In genomic region chr9:89910741-89911444, GRCm38 (mm10) we compare ENCODE assay signal across 10 mouse cellular contexts. TPM values are rescaled to one million over a fixed set of nuclear protein-coding genes. Genes with fewer than 3 reads are reported as not detected.
A peak's percentile ranks its signal among the peaks of the same experiment; 100 is the strongest.
DNase-seq lines count a peak whose midpoint lies in the region; ATAC-seq lines count a peak whose summit lies in the region.
"Had no signal": no experiment of that assay in that cellular context is flagged by ENCODE, and none has a peak within 500 bp of the region (broad histone marks: within the 10 kb centered on the region; RNA-seq: fewer than 3 reads in every experiment).

No protein-coding gene starts in this region.

- peak overlapping the region; percentile 53 for H3K4me3 ChIP-seq in lung, embryonic 16.5 days (ENCODE audit: low read length)
- peak overlapping the region; percentile 57 for H3K4me3 ChIP-seq in hindbrain, embryonic 16.5 days (ENCODE audit: low read length)
- peak overlapping the region; percentile 48 for H3K4me3 ChIP-seq in neural tube, embryonic 13.5 days

- ATAC-seq in lung, embryonic 16.5 days (ENCODE audit: low read depth), result peak; percentile 24; the same call in 1 of the 2 replicates
- ATAC-seq in hindbrain, embryonic 16.5 days, result no peak; the same call in 1 of the 2 replicates
- no peak for ATAC-seq in neural tube, embryonic 13.5 days (ENCODE audit: low read depth)

- peaks cover 64% of the 10 kb centered on the region for H3K27me3 ChIP-seq in lung, embryonic 16.5 days (ENCODE audit: control insufficient read depth, insufficient read depth, low read depth, low read length)
- peaks cover 45% of the 10 kb centered on the region for H3K27me3 ChIP-seq in hindbrain, embryonic 16.5 days (replicated peaks; ENCODE audit: control insufficient read depth, insufficient read depth, low read length)
- peaks cover 94% of the 10 kb centered on the region for H3K27me3 ChIP-seq in neural tube, embryonic 13.5 days

- WGBS in lung, embryonic 16.5 days, result 2% methylated on average over 34 of the region's 34 CpGs
- under 1% methylated on average over 34 of the region's 34 CpGs for WGBS in hindbrain, embryonic 16.5 days
- under 1% methylated on average over 34 of the region's 34 CpGs for WGBS in neural tube, embryonic 13.5 days

- peak overlapping the region; percentile 93 for H3K4me2 ChIP-seq in lung, embryonic 16.5 days (ENCODE audit: low read depth, low read length)
- H3K4me2 ChIP-seq in hindbrain, embryonic 16.5 days (ENCODE audit: low read length), result peak overlapping the region; percentile 90
- H3K4me2 ChIP-seq in neural tube, embryonic 13.5 days, result peak overlapping the region; percentile 75

- no peak overlapping the region for H3K9ac ChIP-seq in lung, embryonic 16.5 days (ENCODE audit: low read length)
- peak overlapping the region; percentile 52 for H3K9ac ChIP-seq in hindbrain, embryonic 16.5 days (ENCODE audit: low read depth, low read length)
- peak overlapping the region; percentile 49; the same call in 1 of the 2 replicates for H3K9ac ChIP-seq in neural tube, embryonic 13.5 days

- DNase-seq in cerebellum, adult 18-20 months, result peak; percentile 25 to 44
- no peak for DNase-seq in cerebellum, adult 9-10 months
- no peak for DNase-seq in lung, postnatal 36 days
- no peak for DNase-seq in left cerebral cortex, adult 8-10 months (ENCODE audit: low spot score in 2 of 2)
- no peak for DNase-seq in T-cell, adult 2 months (ENCODE audit: low spot score)

- no peaks in the 10 kb centered on the region for H3K36me3 ChIP-seq in lung, embryonic 16.5 days (ENCODE audit: control insufficient read depth, insufficient read depth, low read length)
- no peaks in the 10 kb centered on the region for H3K36me3 ChIP-seq in hindbrain, embryonic 16.5 days (ENCODE audit: control insufficient read depth, insufficient read depth, low read length)
- no peaks in the 10 kb centered on the region for H3K36me3 ChIP-seq in neural tube, embryonic 13.5 days

- H3K27ac ChIP-seq in lung, embryonic 16.5 days (ENCODE audit: low read length), result no peak overlapping the region
- no peak overlapping the region for H3K27ac ChIP-seq in hindbrain, embryonic 16.5 days (ENCODE audit: low read depth, low read length)
- H3K27ac ChIP-seq in neural tube, embryonic 13.5 days (replicated peaks), result no peak overlapping the region

- no peaks in the 10 kb centered on the region for H3K9me3 ChIP-seq in lung, embryonic 16.5 days (ENCODE audit: control insufficient read depth, low read length)
- no peaks in the 10 kb centered on the region for H3K9me3 ChIP-seq in hindbrain, embryonic 16.5 days (ENCODE audit: control insufficient read depth, low read length)
- H3K9me3 ChIP-seq in neural tube, embryonic 13.5 days, result no peaks in the 10 kb centered on the region

- H3K4me1 ChIP-seq in lung, embryonic 16.5 days (replicated peaks; ENCODE audit: control insufficient read depth, insufficient read depth, low read length), result peaks cover 24% of the 10 kb centered on the region
- H3K4me1 ChIP-seq in hindbrain, embryonic 16.5 days (ENCODE audit: control insufficient read depth, insufficient read depth, low read depth, low read length), result peaks cover 19% of the 10 kb centered on the region; the same call in 1 of the 2 replicates
- H3K4me1 ChIP-seq in neural tube, embryonic 13.5 days (replicated peaks), result peaks cover 24% of the 10 kb centered on the region

RNA-seq across cellular contexts. Expression of gene Rasgrf1, which starts 1.2 kb away (rescaled TPM):
- polyA plus RNA-seq in lung, embryonic 16.5 days (2015; fragmentation: Nextera tagmentation; extraction: Ambion mirVana), result 0.79 and 1.5 TPM in 2 replicates
- 13.2 and 19.1 TPM in 2 replicates for polyA plus RNA-seq in hindbrain, embryonic 16.5 days (2015; fragmentation: Nextera tagmentation; extraction: Ambion mirVana)
- 1.3 and 2.8 TPM in 2 replicates for polyA plus RNA-seq in neural tube, embryonic 13.5 days (2015; fragmentation: Nextera tagmentation; extraction: Ambion mirVana)
- 100 to 1,000 TPM; 274 to 308 (median 296) TPM for total RNA-seq in left cerebral cortex, adult 8-10 months (2022)
- total RNA-seq: neutrophil, adult 5-6 weeks had no signal
- polyA plus RNA-seq: C2C12 had no signal

Comparison
In these comparisons a context has a peak if more than half of its experiments do, and no peak if none do; other contexts are left out.
1. DNase-seq: peak in cerebellum, adult 18-20 months (2 of 2); none in cerebellum, adult 9-10 months (single experiment), lung, postnatal 36 days (single experiment), left cerebral cortex, adult 8-10 months (0 of 2) and T-cell, adult 2 months (single experiment).
2. Peak in every context shown above with its lines, with median percentiles within 50 percentile points of each other: H3K4me2 ChIP-seq and H3K4me3 ChIP-seq.